Mouse (Mus musculus): ENCODE measurements around the gene Tgfb1. TPM values are rescaled to one million over a fixed set of nuclear protein-coding genes. Genes with fewer than 3 reads are reported as not detected.

The Tgfb1 gene
- polyA plus RNA-seq, 2 experiments: 3.6 to 16.8 TPM

DNA sequence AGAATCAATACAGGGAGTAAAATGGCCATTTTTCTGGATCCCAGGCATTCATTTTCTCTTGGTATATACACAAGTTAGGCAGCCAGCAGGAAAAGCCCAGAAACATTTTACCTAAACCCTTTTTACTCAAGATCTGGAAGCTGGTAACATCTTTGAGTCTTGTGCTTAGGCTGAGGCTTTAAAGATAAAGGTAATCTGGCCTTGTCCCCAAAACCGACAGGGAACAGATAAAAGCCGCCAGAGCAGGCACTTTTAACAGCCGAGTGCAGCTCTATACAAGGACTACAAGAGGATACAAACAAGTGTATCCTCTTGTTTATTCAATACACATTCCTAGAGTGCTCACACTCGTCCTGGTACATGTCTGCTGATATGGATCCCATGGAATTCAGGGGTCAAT lies 48.2 kb downstream of the Tgfb1 start:
- Histone ChIP-seq H3K9me3 (ENCODE audit: control insufficient read depth, low read length) (no peaks in the 10 kb centered on the region), H3K27me3 (ENCODE audit: control insufficient read depth, insufficient read depth, low read length) (no peaks in the 10 kb centered on the region), H3K36me3 (ENCODE audit: control insufficient read depth, insufficient read depth, low read length) (peaks cover 97% of the 10 kb centered on the region), H3K27ac (replicated peaks; ENCODE audit: low read depth, low read length) (no peak overlapping the region), H3K4me1 (ENCODE audit: control insufficient read depth, insufficient read depth, low read length) (no peaks in the 10 kb centered on the region), H3K4me3 (replicated peaks; ENCODE audit: low read length) (no peak overlapping the region), H3K9ac (ENCODE audit: low read depth, low read length, severe bottlenecking) (no peak overlapping the region), H3K4me2 (replicated peaks; ENCODE audit: low read depth, low read length, severe bottlenecking) (no peak overlapping the region)
- no peak for DNase-seq (ENCODE audit: low spot score)
- no peak for TF ChIP-seq POLR2A (IDR thresholded peaks at IDR 0.05; ENCODE audit: borderline replicate concordance, extremely low read depth, insufficient read depth, insufficient read length)
- 68% methylated on average over 4 of the region's 4 CpGs for WGBS
- no peak for ATAC-seq (ENCODE audit: low FRiP score, low read depth)

DNA sequence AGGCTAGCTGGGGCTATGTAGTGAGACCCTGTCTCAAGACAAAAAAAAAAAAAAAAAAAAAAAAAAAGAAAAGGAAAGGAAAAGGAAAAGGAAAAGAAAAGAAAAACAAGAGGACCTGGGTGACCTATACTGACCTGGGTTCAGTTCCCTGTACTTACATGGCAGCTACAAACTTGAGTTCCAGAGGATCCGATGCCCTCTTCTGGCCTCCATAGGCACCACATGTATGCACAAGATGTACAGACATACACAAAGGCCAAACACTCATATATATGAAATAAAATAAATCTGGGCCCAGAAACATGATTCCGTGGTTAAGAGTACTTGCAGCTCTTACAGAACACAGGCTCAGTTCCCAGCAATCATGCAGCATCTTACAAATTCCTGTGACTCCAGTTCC lies 50.1 kb downstream of the Tgfb1 start:
- H3K9me3 ChIP-seq (ENCODE audit: control insufficient read depth, low read length): no peaks in the 10 kb centered on the region
- H3K27me3 ChIP-seq (ENCODE audit: control insufficient read depth, insufficient read depth, low read length): no peaks in the 10 kb centered on the region
- H3K36me3 ChIP-seq (ENCODE audit: control insufficient read depth, insufficient read depth, low read length): peaks cover 97% of the 10 kb centered on the region
- H3K4me1 ChIP-seq (ENCODE audit: control insufficient read depth, insufficient read depth, low read length): no peaks in the 10 kb centered on the region
- TF ChIP-seq POLR2A (IDR thresholded peaks at IDR 0.05; ENCODE audit: borderline replicate concordance, extremely low read depth, insufficient read depth, insufficient read length): no peak
- WGBS: 93% methylated on average over 2 of the region's 2 CpGs
- no peak for DNase-seq (ENCODE audit: low spot score)
- ATAC-seq (ENCODE audit: low FRiP score, low read depth): no peak
- no peak overlapping the region for H3K9ac ChIP-seq (ENCODE audit: low read depth, low read length, severe bottlenecking)
- no peak overlapping the region for H3K4me3 ChIP-seq (replicated peaks; ENCODE audit: low read length)
- no peak overlapping the region for H3K27ac ChIP-seq (replicated peaks; ENCODE audit: low read depth, low read length)
- H3K4me2 ChIP-seq (replicated peaks; ENCODE audit: low read depth, low read length, severe bottlenecking): no peak overlapping the region

DNA sequence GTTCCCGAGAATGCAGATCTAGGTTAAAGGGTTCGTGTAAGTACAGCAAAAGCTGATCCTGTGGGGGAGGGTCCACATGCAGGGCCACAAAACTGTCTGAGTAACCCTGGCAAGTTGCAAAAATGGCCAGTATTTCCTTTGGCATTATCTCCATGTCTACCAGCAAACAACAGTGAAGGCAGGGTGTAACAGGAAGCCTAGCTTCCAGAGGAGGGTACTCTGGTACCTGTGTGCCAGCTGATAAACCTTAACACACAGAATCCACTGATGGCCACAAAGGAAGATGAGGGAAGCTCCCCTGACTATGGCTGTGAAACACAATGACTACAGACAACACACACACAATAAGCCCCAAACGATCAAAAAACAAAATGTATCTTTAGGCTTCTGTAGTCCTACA lies 51.5 kb downstream of the Tgfb1 start:
- Histone ChIP-seq H3K9ac (ENCODE audit: low read depth, low read length, severe bottlenecking) (no peak overlapping the region), H3K27me3 (ENCODE audit: control insufficient read depth, insufficient read depth, low read length) (no peaks in the 10 kb centered on the region), H3K27ac (replicated peaks; ENCODE audit: low read depth, low read length) (no peak overlapping the region), H3K4me1 (ENCODE audit: control insufficient read depth, insufficient read depth, low read length) (no peaks in the 10 kb centered on the region), H3K36me3 (ENCODE audit: control insufficient read depth, insufficient read depth, low read length) (peaks cover 97% of the 10 kb centered on the region), H3K4me3 (replicated peaks; ENCODE audit: low read length) (no peak overlapping the region), H3K9me3 (ENCODE audit: control insufficient read depth, low read length) (no peaks in the 10 kb centered on the region), H3K4me2 (replicated peaks; ENCODE audit: low read depth, low read length, severe bottlenecking) (no peak overlapping the region)
- DNase-seq (ENCODE audit: low spot score) (no peak), ATAC-seq (ENCODE audit: low FRiP score, low read depth) (no peak)
- WGBS: 86% methylated on average over 3 of the region's 3 CpGs
- TF ChIP-seq POLR2A (IDR thresholded peaks at IDR 0.05; ENCODE audit: borderline replicate concordance, extremely low read depth, insufficient read depth, insufficient read length): no peak

DNA sequence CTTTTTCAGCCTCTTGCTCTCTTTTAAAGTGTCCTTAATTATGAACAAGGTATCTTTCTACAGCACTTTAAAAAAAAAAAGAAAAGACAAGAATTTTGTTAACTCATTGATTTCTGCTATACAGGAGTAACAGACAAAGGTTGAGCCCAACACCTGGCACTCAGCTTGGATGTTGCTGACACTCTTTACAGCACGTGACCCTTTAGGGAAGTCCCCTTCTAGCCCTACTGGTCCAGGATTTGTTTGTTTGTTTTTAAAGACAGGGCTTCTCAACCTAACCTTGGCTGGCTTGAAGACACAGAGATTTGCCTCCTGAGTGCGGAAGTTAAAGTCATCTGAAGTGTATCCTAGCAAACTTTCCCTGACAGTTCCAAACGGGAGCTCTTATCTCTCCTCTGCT lies 60.0 kb downstream of the Tgfb1 start:
- WGBS: 79% methylated on average over 3 of the region's 3 CpGs
- TF ChIP-seq POLR2A (IDR thresholded peaks at IDR 0.05; ENCODE audit: borderline replicate concordance, extremely low read depth, insufficient read depth, insufficient read length): no peak
- no peak for ATAC-seq (ENCODE audit: low FRiP score, low read depth)
- Histone ChIP-seq H3K4me2 (replicated peaks; ENCODE audit: low read depth, low read length, severe bottlenecking) (no peak overlapping the region), H3K4me1 (ENCODE audit: control insufficient read depth, insufficient read depth, low read length) (no peaks in the 10 kb centered on the region), H3K27me3 (ENCODE audit: control insufficient read depth, insufficient read depth, low read length) (no peaks in the 10 kb centered on the region), H3K9ac (ENCODE audit: low read depth, low read length, severe bottlenecking) (no peak overlapping the region), H3K27ac (replicated peaks; ENCODE audit: low read depth, low read length) (no peak overlapping the region), H3K4me3 (replicated peaks; ENCODE audit: low read length) (no peak overlapping the region), H3K9me3 (ENCODE audit: control insufficient read depth, low read length) (no peaks in the 10 kb centered on the region), H3K36me3 (ENCODE audit: control insufficient read depth, insufficient read depth, low read length) (peaks cover 98% of the 10 kb centered on the region)
- no peak for DNase-seq (ENCODE audit: low spot score)

DNA sequence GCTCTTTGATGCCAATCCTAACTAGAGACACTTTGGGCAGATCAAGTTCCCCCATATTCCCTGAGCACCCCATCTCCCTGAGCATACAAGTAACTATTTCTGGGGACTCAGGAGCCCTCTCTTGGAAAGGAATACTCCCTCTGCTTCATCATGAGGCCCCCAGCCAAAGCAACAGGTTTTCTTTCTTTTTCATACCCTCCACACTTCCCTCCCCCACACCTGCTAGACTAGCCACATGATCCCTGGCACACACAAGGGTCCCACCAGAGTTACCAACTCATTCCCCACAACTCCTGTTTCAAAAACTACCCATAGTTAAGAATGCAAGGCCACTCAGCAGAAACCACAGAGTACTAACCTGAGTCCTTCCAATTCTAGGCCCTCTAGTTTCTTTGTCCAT lies 66.3 kb downstream of the Tgfb1 start:
- TF ChIP-seq POLR2A (IDR thresholded peaks at IDR 0.05; ENCODE audit: borderline replicate concordance, extremely low read depth, insufficient read depth, insufficient read length): no peak
- Histone ChIP-seq H3K4me3 (replicated peaks; ENCODE audit: low read length) (peak overlapping the region; percentile 98), H3K4me1 (ENCODE audit: control insufficient read depth, insufficient read depth, low read length) (peaks cover 13% of the 10 kb centered on the region), H3K27ac (replicated peaks; ENCODE audit: low read depth, low read length) (no peak overlapping the region), H3K4me2 (replicated peaks; ENCODE audit: low read depth, low read length, severe bottlenecking) (peak overlapping the region; percentile 83), H3K9me3 (ENCODE audit: control insufficient read depth, low read length) (no peaks in the 10 kb centered on the region), H3K36me3 (ENCODE audit: control insufficient read depth, insufficient read depth, low read length) (peaks cover 43% of the 10 kb centered on the region), H3K27me3 (ENCODE audit: control insufficient read depth, insufficient read depth, low read length) (no peaks in the 10 kb centered on the region), H3K9ac (ENCODE audit: low read depth, low read length, severe bottlenecking) (peak overlapping the region; percentile 99)
- ATAC-seq (ENCODE audit: low FRiP score, low read depth) (no peak), DNase-seq (ENCODE audit: low spot score) (no peak)
